Mouse (Mus musculus): ENCODE measurements around the gene Sox5. TPM values are rescaled to one million over a fixed set of nuclear protein-coding genes. Genes with fewer than 3 reads are reported as not detected.
"Not testable (repeated sequence)": the region's sequence is repeated elsewhere in the genome, so short reads cannot be mapped to it uniquely, and the experiment has no call there.

Sox5 gene
- total RNA-seq, 2 experiments from 2014 or later = 138 to 165 TPM

- DNase-seq = no peak
- intact Hi-C loops (cut with DNase I) = no loop called here
Observed at GRCm38 (mm10) chr6:144251222-144252170, 530.3 kb downstream of the Sox5 start.

- no peak for DNase-seq
Observed at GRCm38 (mm10) chr6:144250625-144251181, 531.1 kb downstream of the Sox5 start.

GRCm38 (mm10) chr6:144236581-144236980 is 545.2 kb downstream of the Sox5 start:
- intact Hi-C loops (cut with DNase I) = no loop called here
- no peak for DNase-seq

More at GRCm38 (mm10) chr6:144250625-144251181, 531.1 kb downstream of the Sox5 start:
- intact Hi-C loops (cut with DNase I) = no loop called here

- peak; percentile 65 for DNase-seq
- intact Hi-C loops (cut with DNase I) = no loop called here
Observed at GRCm38 (mm10) chr6:144203970-144204369, 577.8 kb downstream of the Sox5 start.

- DNase-seq = no peak
- intact Hi-C loops (cut with DNase I) = no loop called here
Observed at GRCm38 (mm10) chr6:144203013-144203412, 578.8 kb downstream of the Sox5 start.

GRCm38 (mm10) chr6:144201402-144202040 is 580.3 kb downstream of the Sox5 start:
- intact Hi-C loops (cut with DNase I) = no loop called here
- no peak for DNase-seq

- intact Hi-C loops (cut with DNase I) = no loop called here
- no peak for DNase-seq
Observed at GRCm38 (mm10) chr6:144197209-144198119, 584.3 kb downstream of the Sox5 start.

GRCm38 (mm10) chr6:144195934-144196333 is 585.8 kb downstream of the Sox5 start:
- intact Hi-C loops (cut with DNase I) = no loop called here

GRCm38 (mm10) chr6:144183087-144183486 is 598.7 kb downstream of the Sox5 start:
- no peak for DNase-seq
- intact Hi-C loops (cut with DNase I) = no loop called here

More at GRCm38 (mm10) chr6:144195934-144196333, 585.8 kb downstream of the Sox5 start:
- no peak for DNase-seq

GRCm38 (mm10) chr6:144182429-144182828 is 599.3 kb downstream of the Sox5 start:
- intact Hi-C loops (cut with DNase I); DNase-seq: not testable (repeated sequence)

- DNase-seq = peak; percentile 30
- intact Hi-C loops (cut with DNase I) = no loop called here
Observed at GRCm38 (mm10) chr6:144181083-144181866, 600.5 kb downstream of the Sox5 start.

GRCm38 (mm10) chr6:144179111-144179510 is 602.7 kb downstream of the Sox5 start:
- no peak for DNase-seq
- intact Hi-C loops (cut with DNase I) = no loop called here

- intact Hi-C loops (cut with DNase I) = no loop called here
- no peak for DNase-seq
Observed at GRCm38 (mm10) chr6:144176674-144177073, 605.1 kb downstream of the Sox5 start.

- DNase-seq = no peak
- intact Hi-C loops (cut with DNase I) = no loop called here
Observed at GRCm38 (mm10) chr6:144175590-144175989, 606.2 kb downstream of the Sox5 start.

- intact Hi-C loops (cut with DNase I) = no loop called here
- DNase-seq = no peak
Observed at GRCm38 (mm10) chr6:144170541-144170940, 611.2 kb downstream of the Sox5 start.

GRCm38 (mm10) chr6:144169791-144170190 is 612.0 kb downstream of the Sox5 start:
- no peak for DNase-seq
- intact Hi-C loops (cut with DNase I) = no loop called here

GRCm38 (mm10) chr6:144168696-144169476 is 612.9 kb downstream of the Sox5 start:
- intact Hi-C loops (cut with DNase I) = no loop called here

GRCm38 (mm10) chr6:144167058-144167457 is 614.7 kb downstream of the Sox5 start:
- DNase-seq = no peak
- intact Hi-C loops (cut with DNase I) = no loop called here

More at GRCm38 (mm10) chr6:144168696-144169476, 612.9 kb downstream of the Sox5 start:
- DNase-seq = no peak

- no peak for DNase-seq
Observed at GRCm38 (mm10) chr6:144166651-144167050, 615.1 kb downstream of the Sox5 start.

More at GRCm38 (mm10) chr6:144166651-144167050, 615.1 kb downstream of the Sox5 start:
- intact Hi-C loops (cut with DNase I) = no loop called here

Measured in left cerebral cortex, postnatal 4 days (tissue).